Mouse (Mus musculus) G1E (cell line): ENCODE measurements around the gene Golga5.

Experiments
- CTCF ChIP-seq: IDR thresholded peaks from 2 replicates; pipeline ENCODE4 v1.5.1; 2012; ENCODE audit warnings: low read depth, low read length, inconsistent platforms, mixed read lengths
- GATA1 ChIP-seq: IDR thresholded peaks from 2 replicates; pipeline ENCODE4 v1.6.1; 2012; ENCODE audit warnings: borderline replicate concordance, low read length, inconsistent platforms, mixed read lengths
- GATA2 ChIP-seq: IDR thresholded peaks from 2 replicates; pipeline ENCODE4 v1.6.1; 2012; ENCODE audit warnings: low read depth, low read length, inconsistent platforms, borderline replicate concordance
- POLR2AphosphoS5 ChIP-seq: IDR thresholded peaks from 2 replicates; pipeline ENCODE4 v1.6.1; 2012; ENCODE audit warnings: low read depth, low read length, inconsistent platforms; ENCODE audit not compliant: insufficient replicate concordance
- TAL1 ChIP-seq: conservative IDR thresholded peaks from 2 replicates; pipeline ENCODE4 v1.6.1; 2012; ENCODE audit warnings: low read depth, low read length, inconsistent platforms, mixed read lengths

DNA sequence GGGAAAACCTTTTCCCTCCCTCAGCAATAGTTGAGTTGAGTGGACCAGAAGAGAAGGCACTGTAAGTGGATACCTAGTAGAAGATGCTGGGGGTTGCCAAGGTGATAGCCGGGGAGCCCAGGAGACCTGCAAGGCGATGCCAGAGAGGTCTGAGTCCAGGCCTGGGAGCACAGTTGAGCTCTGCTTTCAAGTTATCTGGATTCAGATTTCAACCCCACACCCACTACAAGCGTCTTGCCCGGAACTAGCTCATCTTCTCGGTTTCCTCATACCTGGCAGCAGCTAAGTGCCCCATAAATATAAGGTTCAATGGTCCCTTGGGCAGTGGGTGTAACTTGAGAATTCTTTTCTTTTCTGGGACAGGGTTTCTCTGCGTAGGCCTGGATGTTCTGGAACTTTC, 27.8 kb upstream of the Golga5 start:
- TF ChIP-seq GATA1 = no peak
- TF ChIP-seq CTCF = no peak
- TF ChIP-seq TAL1 = no peak
- TF ChIP-seq POLR2AphosphoS5 = no peak
- TF ChIP-seq GATA2 = no peak
